Mouse (Mus musculus): ENCODE measurements at regions not wholly inside any gene's neighbourhood (a gene's known extent, or its start where the extent isn't known, plus 50 kb on each side); places are given as distances from the start of the nearest gene placed in this dataset.

DNA sequence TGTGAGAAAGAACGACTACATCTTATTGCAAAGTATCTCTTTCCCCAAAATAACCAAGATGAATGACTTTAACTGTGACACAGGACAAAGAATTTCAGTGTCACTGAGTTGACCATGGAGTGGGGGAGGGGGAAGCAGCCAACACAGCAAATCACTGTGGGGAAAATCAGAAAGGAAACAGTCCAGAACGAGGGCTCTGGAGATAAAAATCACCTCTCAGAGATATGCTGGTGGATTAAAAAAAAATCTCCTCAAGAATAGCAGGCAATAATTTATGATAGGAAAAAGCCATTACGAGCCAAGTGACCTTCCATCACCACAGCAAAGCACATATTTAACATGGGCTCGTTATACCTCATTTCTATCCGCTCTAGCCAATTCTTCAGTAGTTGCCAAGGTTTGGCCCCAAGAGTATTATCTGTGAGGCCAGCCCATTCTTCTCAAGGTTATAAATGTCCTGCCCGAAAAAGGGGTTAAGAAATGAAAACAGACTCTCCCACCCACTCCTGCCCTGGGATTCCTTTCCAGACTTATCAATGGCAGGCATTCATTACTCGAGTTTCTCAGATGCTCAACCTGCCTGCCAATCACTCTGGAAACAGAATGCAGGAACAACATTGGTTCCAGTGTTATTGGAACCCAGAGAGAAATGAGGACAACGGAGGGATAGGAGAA, 181.6 kb upstream of the Clint1 start:
- DNase-seq = no peak

- peak; percentile 14 to 63 for DNase-seq
Observed at GRCm38 (mm10) chr11:45678666-45679292, 173.1 kb upstream of the Clint1 start.

- no peak for DNase-seq
Observed at GRCm38 (mm10) chr11:45679293-45679673, 172.6 kb upstream of the Clint1 start.

DNA sequence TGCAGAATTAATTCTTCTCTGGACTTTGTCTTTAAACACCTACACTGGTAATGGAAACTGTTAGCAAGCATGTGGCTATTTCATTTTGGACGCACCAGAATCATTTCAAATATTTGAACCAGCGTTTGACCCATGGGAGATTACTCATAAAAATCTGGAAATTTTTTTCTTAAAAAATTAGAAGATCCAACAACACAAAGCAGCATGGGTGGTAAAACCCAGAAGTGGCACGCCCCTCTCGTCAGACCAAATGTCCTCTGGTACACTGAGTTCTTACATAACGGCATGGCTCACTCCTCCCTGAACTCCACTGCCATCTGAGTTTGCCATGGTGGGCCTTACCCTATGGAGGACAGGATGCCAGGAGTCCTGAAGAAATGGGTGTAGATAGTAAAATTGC, 166.3 kb upstream of the Clint1 start:
- no peak for DNase-seq

DNA sequence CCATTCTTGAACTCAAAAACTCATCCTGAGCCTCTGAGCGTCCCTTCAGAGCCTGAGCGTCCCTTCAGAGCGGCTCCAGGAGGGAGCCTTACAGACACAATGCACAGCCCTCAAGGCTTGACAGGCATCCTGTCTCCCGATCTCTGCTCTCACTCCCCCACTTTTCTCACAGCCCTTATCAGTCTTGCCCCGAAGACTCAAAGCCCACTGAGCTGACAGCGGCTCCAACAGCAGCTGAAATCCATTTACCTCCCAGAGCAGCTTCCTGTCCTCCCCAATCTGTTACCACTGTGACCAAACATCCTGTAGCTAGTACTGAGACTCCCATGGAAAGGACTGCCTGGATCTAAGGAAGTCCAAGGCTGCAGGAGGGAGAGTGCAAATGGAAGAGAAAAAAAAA, 158.6 kb upstream of the Clint1 start:
- DNase-seq = no peak

DNA sequence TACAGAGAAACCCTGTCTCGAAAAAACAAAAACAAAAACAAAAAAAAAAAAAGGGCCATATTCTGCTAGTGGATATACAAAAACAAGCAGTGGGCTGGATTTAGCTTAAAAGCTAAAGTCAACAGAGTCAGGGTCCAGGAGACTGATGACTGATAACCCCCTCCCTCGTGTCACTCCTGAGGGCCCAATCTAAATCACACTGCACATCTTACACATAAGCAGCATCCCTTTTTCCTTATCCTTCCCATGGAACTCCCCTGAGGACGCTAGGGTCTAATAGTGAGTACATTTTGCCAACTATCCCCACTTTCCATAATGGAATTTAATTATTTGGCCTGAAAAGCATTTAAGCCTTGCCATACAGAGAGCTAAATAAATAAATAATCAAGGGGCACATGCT, 150.3 kb upstream of the Clint1 start:
- DNase-seq = no peak

DNA sequence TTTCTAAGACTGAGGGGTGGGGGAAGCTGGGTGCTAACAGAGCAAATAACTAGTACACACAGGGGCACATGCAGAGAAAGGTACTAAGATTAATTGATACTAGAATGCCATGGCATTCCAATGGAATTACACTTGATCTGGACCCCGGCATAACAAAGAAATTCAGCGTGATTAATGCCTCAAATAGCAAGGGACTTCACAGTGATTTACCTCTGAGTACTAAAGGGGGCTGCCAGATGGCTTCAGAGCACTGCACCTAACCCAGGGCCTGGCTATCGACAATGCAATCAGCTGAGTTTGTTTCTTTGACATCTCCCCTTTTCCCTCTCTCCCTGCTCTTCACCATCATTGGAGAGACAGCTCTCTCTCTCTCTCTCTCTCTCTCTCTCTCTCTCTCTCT, 148.9 kb upstream of the Clint1 start:
- DNase-seq = no peak

DNA sequence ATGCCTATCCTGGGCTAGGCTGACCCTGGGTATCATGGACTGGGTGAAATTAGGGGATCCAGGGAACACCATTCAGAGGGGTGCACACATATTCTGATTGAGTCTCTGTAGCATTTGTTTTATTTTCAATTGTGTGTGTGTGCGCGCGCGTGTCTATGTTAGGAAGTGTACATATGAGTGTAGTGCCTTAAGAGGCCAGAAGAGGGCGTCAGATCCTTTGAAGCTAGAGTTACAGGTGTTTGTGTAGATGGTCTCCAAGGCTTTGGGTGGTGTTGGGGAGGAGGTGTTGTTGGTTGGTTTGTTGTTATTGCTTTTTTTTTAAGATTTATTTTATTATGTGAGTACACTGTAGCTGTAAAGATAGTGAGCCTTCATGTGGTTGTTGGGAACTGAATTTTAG, 147.4 kb upstream of the Clint1 start:
- no peak for DNase-seq

- DNase-seq = no peak
Observed at GRCm38 (mm10) chr11:45718630-45719029, 133.2 kb upstream of the Clint1 start.

DNA sequence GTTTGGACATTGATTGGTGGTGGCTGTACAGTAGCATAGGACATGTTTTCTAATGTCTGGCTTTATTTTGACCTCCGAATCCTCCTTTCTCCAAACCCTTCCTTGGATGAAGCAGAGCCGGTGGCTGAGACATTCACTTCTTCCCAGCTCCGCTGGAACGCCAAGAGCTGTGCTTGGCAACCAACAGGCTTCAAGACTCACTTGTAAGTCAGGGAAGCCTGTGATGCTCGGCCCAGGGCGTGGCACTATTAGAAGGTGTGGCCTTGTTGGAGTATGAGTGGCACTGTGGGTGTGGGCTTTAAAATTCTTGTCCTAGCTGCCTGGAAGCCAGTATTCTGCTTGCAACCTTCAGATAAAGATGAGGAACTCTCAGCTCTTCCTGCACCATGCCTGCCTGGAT, 132.0 kb upstream of the Clint1 start:
- no peak for DNase-seq

DNA sequence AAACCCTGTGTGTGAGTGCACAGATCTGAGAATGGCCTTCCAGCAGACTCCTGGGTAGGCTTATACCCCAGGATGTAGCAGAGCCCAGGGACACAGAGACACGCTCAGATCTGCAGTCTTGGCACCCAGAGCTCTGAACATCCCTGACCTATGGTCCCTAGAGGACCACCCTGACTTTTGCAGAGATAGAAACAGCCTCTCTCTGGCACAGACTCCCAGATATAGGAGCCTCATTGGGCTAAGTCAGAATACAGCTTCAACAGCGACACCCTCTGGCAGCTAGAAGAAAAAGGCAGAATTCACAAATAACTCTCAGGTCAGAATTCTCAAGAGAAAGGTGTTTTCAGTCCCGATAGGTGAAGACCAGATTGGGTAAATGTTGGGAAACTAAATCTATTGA, 115.3 kb upstream of the Clint1 start:
- no peak for DNase-seq

DNA sequence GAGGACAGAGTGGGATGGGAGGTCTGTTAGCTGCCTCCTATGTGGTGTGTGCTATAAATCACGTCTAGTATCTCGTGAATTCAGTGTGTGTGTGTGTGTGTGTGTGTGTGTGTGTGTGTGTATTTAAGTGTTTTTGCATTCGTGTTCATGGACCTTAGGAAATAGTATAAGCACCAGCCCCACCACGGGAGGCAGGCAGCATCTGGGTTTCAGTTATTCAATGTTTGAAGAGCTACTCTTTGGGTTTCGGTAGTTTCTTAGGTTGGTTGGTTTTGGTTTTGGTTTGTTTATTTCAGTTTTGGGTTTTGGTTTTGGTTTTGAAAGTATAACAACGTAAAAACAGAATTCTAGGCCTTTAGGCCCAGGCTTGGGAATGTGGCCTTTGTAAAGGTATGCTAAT, 113.5 kb upstream of the Clint1 start:
- no peak for DNase-seq

DNA sequence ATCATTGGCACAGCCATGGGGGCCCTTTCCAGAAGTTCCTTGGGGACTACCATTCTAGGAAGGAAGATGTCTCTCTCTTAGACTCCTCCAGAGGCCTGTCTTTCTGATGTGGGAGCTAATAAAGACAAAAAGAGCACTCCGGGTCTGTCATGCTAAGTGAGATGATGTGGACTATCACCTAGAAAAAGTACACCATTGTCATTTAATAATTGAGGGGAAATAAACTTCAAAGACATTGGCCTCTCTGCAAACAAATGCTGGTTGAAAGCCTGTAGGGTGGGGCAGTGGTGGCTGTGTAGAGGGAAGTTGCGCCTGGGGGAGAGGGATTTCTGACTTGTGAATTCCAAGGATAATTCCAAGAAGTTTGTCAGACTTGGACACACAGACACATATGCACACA, 105.9 kb upstream of the Clint1 start:
- no peak for DNase-seq

GRCm38 (mm10) chr11:45750249-45750648, 101.6 kb upstream of the Clint1 start:
- DNase-seq = no peak

DNA sequence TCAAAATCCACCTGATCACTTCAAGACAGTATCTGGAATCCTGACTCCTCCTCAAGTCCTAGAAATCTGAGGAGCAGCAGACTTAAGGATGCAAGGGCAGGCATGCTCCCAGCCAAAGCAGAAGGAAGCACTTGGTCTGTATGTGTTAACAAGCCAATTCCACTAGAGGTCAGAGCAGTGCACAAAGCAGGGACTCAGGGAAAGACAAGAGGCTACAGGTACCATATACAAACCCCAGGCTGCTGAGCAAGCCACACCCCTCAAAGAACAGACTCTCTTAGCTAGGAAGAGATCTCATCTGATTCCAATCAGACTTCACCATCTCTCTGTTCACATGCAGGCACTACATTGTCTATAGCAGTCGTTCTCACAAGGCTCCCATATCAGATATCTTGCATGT, 99.6 kb upstream of the Clint1 start:
- DNase-seq = peak in 1 of 2 experiments; percentile 7

- no peak for DNase-seq
Observed at GRCm38 (mm10) chr11:45752791-45753190, 99.1 kb upstream of the Clint1 start.

DNA sequence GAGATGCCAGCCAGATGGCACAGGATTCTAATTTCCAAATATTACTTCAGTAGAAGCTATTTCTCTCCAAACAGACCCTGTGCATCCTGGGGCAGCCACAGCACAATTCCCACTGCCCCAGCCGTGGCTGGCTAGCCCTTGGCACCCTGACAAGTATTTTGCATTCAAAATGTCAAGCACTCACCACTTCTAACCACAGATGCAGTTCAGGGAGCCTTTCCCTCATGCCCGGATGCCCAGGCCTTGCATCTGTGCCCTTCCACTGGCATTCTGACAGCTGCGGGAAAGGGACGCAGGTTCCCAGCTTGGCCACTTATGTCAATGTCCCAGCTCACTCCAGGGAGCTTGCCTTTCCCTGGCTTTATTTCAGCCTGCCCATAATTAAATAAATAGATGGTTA, 84.8 kb upstream of the Clint1 start:
- DNase-seq = no peak

DNA sequence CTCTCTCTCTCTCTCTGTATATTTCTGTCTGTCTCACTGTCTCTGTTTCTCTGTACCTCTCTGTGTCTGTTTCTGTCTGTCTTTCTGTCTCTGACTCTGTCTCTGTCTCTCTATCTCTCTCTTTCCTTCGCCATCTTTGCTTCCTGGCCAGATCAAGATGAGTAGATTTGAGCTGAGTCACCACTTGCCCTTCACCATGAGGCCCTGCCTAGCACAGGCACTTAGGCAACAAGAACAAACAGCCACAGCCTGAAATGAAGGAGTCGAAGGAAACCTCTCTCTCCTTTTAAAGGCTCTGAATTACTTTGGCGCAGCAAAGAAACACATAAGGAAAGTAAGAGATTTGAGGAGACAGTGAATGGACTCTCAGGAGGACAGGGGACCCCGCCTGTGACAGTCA, 69.4 kb upstream of the Clint1 start:
- DNase-seq = no peak

DNA sequence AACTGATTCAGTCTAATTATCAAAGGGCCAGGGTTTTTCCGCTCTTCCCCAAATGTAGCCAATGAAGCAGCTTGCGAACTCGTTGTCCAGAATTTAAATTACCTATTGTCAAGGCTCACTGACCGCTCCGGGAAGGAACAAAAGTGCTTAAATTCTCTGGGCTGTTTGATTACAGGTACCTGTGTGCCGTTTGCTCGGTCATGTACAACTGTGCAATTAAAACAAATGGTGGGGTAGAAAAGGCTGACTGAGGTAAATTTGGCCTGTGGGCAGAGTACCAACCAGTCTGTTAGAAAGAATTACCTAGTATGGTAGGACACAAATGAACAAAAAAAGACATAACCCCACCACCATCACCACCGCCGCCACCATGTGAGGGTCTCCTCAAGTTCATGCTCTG, 66.0 kb upstream of the Clint1 start:
- no peak for DNase-seq

- DNase-seq = no peak
Observed at GRCm38 (mm10) chr11:45787408-45787807, 64.4 kb upstream of the Clint1 start.

GRCm38 (mm10) chr11:45789886-45790285, 62.0 kb upstream of the Clint1 start:
- no peak for DNase-seq

- DNase-seq = no peak
Observed at GRCm38 (mm10) chr11:45790504-45790903, 61.3 kb upstream of the Clint1 start.

GRCm38 (mm10) chr11:45791696-45792095, 60.2 kb upstream of the Clint1 start:
- DNase-seq = no peak

DNA sequence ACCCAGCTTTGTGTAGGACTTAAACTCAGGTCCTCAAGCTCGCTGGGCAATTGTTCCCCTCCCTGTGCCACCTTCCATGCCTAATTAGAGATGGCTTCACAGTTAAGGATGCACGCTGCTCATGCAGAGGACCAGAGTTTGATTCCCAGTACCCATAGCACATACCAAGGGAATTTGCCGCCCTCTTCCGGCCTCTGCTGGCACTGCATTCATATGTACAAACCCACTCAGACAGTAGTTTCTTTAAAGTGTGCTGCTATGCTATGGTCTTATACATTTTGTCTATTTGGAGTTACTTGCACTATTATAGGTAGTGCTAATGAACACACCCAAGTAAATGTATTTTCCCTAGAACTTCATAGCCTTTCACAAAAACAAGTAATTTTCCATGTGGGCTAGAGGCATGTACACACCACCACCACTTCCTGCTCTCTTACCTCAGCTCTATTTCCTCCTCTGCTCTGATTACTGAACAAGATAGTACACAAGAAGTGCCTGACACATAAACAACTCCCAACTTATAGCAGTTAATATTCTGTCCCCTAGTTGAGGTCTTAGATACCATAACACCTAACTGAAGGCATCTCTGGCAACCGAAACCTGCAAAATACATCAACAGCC, 57.4 kb upstream of the Clint1 start:
- no peak for DNase-seq

GRCm38 (mm10) chr11:45795322-45795721, 56.5 kb upstream of the Clint1 start:
- no peak for DNase-seq
